Mouse (Mus musculus) ovary, postnatal 14 days (tissue): Measurements from ENCODE around the gene Plk5.
A peak's percentile ranks its signal among the peaks of the same experiment; 100 is the strongest.

Experiments used
- DNase-seq: peaks from one replicate; pipeline ENCODE4 v3.0.0; 2022; ENCODE audit warnings: low spot score

Plk5 gene

GRCm38 (mm10) chr10:80356001-80356682 is at the start of gene Plk5:
Gene Plk5, plus strand, starts transcription at chr10:80356459.
- no peak for DNase-seq

- DNase-seq = no peak
Measured at GRCm38 (mm10) chr10:80311560-80311959, 44.7 kb upstream of the Plk5 start.

DNA sequence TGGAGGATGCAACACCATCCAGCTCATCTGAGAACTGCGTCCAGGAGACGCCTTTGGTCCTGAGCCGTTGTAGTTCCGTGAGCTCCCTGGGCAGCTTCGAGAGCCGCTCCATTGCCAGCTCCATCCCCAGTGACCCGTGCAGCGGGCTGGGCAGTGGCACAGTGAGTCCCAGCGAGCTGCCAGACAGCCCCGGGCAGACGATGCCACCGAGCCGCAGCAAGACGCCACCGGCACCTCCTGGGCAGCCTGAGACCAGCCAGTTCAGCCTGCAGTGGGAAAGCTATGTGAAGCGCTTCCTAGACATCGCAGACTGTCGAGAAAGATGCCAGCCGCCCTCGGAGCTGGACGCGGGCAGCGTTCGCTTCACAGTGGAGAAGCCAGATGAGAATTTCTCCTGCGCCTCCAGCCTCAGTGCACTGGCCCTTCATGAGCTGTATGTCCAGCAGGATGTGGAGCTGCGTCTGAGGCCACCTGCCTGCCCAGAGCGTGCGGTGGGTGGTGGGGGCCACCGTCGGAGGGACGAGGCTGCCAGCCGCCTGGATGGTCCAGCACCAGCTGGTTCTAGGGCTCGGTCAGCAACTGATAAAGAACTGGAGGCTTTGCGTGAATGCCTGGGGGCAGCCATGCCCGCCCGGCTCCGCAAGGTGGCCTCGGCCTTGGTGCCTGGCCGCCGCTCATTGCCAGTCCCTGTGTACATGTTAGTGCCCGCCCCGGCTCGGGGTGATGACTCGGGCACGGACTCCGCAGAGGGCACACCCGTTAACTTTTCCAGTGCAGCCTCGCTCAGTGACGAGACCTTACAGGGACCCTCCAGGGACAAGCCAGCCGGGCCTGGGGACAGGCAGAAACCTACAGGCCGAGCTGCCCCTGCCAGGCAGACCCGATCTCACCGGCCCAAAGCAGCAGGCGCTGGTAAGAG is 43.4 kb upstream of the Plk5 start:
- no peak for DNase-seq

GRCm38 (mm10) chr10:80313627-80314201 is 42.5 kb upstream of the Plk5 start:
- no peak for DNase-seq

- no peak for DNase-seq
Measured at GRCm38 (mm10) chr10:80314494-80315001, 41.7 kb upstream of the Plk5 start.

DNA sequence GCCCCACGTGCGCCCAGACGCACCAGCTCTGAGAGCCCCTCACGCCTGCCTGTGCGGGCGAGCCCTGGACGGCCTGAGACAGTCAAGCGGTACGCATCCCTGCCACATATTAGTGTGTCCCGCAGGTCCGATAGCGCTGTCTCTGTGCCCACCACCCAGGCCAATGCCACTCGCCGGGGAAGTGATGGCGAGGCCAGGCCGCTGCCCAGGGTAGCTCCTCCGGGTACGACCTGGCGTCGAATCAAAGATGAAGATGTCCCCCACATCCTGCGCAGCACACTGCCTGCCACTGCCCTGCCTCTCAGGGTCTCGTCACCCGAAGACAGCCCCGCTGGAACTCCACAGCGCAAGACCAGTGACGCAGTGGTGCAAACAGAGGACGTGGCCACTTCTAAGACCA is 40.9 kb upstream of the Plk5 start:
- DNase-seq = no peak

DNA sequence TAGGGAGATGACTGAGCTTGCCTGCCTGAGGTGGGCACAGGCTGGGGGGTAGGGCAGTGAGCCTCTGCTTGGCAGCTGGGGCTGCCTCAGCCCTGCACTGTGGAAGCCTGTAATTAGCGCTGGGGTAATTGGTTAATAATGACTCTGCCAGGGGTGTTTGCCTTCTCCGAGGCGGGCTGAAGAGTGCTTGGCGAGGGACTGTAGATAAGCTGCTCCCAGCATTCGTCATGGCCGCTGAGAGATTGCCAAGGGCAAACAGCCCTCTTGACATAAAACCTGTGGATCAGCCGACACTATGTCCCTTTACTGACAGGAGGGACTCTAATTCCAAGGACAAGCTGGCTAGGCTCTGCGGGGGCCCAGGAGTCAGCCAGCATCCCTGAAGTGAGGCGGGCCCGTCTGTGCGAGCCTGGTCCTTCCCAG is 39.9 kb upstream of the Plk5 start:
- DNase-seq = no peak

GRCm38 (mm10) chr10:80317011-80317410 is 39.2 kb upstream of the Plk5 start:
- no peak for DNase-seq

DNA sequence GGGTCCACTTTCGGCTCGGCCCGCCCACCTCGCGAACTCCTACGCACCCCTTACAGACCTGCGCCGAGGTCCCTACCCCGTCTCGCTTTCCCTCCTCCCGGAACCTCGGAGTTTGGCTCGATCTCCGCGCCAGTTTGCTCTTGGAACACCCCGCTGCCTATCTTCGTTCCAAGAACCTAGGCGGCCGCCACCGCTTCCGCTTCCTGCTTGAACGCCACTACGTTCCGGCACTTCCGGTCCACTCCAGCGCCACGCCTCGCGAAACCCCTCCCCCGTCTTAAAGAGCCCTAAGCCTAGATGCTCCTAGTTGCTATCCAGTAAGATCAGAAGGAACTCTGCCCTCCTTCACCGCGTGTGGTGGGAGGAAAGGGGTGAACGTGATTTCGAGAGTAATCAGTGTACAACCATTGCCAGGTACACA is 35.9 kb upstream of the Plk5 start, which contains the start of gene 2310011J03Rik:
Gene 2310011J03Rik, minus strand, starts transcription at position 198 of the 421 bp plus-strand sequence.
- DNase-seq = peak; percentile 79

DNA sequence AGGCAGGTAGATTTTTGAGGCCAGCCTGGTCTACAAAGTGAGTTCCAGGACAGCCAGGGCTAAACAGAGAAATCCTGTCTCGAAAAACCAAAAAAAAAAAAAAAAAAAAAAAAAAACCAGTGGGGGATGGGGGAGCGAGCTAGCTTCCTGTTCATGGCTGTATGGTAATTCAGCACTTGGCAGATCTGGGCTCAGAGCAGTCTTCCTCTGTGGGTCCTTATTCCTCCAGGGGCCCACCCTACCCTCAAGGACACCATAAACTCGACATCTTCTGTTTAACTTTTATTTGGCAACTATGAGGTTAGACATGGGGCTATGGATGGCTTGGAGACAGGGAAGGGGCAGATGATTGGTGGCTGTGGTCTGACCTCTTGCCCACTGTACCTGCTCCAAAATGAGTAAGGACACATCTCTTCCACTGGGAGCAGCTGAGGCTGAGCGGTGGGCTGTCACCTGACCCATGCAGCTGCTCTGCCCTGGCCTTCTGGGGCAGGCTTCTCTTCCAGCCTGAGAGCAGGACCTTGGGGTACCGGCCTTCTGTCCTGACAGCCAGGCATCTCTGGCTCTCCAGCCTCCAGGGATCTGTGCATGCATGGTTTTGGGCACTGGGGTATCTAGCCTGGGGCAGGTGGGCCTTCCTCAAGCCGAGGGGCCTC is 35.1 kb upstream of the Plk5 start:
- DNase-seq = no peak

DNA sequence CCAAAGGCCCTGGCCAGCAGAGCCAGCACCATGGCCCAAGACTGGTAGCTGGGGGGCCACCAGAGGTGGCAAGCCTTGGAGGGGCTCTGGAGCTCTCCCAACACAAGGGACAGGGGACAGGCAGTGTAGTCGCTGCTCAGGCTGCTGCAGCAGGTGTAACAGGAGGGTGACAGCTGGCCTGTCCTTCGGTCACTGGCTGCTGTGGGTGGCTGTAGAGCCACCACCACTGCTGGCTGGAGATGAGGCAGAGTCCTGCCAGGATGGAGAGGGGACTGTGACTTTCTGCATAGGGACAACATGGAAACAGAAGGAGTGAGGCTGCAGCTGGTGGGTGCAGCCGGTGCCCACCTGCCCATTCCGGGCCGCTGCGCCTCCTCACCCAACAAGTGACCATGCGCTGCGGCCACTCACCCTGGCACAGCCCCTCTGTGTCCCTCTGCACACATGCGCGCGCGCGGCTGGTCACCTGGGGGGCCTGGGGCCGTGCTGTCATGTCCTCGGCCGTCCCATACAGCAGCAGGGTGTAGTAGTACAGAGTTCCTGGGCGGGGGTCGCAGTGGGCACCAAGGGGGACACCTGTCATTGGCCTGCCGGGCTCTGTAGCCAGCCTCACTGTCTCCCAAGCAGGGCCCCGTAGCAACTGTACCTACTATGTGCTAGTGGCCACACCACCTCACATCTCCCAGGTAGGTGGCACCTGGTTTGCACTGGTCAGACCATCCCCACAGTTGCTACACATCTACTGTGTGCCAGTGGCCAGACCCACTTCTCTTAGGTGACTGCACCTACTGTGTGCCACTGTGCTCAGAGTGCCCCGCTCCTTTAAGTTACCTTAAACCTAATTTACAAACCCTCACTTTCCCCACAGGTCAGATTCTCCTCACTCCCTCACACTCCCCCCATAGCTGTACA is 34.3 kb upstream of the Plk5 start:
- no peak for DNase-seq

DNA sequence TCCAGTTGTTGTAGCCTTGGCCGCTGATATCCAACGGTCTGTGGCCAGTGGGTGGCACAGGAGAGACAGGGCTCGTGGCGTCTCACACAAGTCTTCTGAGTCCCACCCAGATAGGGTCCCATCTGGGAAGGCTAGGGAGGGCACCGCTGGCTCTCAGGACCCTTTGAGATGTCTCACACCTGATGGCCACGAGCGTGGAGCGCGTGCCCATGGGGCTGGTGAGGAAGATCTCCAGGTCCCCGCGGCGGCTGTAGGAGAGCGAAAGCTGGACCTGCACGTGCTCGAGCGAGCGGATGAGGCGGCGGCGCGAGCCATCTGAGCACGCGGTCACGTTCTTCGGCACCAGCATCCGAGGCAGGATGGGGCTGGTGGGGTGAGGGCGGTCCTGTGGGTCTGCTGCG is 33.4 kb upstream of the Plk5 start:
- DNase-seq = no peak

DNA sequence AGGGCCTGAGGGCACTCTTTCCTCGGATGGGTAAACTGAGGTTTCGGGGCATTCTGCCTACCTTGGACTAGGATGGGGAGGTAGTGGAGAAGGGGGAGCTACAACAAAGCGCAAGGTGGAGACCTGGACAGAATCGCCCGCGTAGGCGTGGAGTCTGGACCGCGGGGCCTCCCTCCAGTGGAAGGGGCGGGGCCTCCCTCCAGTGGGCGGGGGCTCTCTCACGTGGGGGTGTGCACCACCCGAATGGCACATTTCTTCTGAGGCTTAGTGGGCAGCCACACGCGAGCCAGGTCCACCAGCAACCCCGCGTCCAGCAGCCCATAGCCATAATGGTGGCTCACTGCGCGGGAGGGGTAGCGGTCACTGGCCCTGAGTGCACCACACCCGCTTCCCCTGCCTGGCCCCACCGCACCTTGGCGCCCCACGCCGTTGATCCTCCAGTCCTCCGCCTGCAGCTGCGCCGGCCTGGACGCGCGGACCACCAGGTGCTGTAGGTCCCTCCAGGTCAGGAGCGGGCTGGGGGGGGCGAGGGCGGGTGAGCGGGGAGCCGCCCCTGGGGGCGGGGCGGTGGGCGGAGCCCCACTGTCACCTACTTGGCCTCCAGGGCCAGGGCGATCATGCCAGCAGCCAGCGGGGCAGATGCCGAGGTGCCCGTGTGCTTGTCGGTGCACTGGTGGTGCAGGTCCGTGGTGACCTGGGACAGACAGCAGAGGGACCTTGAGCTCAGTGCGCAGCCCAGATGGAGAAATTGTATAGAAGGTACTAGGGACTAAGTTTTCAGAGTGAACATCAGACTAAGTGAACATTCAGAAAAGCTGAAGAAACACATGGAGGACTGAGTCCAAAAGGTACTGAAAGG is 32.8 kb upstream of the Plk5 start:
- peak; percentile 62 for DNase-seq

DNA sequence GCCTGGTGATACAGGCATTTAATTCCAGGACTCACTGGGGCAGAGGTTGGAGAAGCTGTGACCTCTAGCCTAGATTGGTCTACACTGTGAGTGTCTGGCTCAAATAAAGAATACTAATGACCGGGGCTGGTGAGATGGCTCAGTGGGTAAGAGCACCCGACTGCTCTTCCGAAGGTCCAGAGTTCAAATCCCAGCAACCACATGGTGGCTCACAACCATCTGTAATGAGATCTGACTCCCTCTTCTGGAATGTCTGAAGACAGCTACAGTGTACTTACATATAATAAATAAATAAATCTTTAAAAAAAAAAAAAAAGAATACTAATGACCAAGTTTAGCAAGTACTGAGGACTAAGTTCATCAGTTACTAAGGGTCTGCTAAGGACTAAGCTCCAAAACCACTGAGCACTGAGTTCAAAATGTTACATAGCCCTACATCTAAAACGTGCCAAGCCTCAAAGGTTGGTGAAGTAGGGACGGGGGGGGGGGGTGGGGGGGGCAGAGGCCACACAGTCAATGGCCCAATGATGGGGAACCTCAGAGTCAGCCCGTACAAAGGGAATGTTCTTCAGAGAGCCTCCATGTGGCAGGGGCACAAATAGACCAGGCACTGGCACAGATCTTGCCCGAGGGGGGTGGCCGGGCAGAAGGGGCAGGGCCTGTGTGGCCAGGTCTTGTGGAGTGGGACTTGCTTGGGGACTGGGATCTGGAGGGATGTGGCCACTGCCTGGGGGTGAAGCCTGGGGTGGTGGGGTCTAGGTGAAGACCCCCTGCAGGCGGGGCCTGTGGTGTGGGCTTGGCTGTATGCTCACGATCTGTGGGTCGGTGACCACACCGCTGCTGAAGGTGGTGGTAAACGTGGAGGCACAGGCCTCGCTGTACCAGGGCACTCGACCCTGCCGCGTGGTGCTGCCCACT is 31.9 kb upstream of the Plk5 start:
- DNase-seq = no peak

DNA sequence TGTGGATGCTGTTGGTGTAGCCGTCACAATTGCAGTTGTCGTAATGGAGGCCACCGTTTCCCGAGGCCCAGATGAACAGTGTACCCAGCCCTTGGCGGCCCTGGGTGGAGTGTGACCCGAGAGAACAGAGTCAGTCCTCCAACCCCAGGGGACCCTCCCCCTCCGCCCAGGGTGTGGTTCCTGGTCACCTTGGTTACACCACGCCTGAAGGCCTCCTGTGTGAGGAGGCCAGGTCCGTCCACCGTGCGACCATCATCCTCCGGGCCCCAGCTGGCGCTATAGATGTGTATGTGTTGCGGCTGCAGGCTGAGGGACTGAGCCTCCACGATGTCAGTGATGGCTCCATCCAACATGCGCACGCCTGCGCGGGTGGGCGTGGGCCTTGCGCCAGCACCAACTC is 31.2 kb upstream of the Plk5 start:
- DNase-seq = no peak

DNA sequence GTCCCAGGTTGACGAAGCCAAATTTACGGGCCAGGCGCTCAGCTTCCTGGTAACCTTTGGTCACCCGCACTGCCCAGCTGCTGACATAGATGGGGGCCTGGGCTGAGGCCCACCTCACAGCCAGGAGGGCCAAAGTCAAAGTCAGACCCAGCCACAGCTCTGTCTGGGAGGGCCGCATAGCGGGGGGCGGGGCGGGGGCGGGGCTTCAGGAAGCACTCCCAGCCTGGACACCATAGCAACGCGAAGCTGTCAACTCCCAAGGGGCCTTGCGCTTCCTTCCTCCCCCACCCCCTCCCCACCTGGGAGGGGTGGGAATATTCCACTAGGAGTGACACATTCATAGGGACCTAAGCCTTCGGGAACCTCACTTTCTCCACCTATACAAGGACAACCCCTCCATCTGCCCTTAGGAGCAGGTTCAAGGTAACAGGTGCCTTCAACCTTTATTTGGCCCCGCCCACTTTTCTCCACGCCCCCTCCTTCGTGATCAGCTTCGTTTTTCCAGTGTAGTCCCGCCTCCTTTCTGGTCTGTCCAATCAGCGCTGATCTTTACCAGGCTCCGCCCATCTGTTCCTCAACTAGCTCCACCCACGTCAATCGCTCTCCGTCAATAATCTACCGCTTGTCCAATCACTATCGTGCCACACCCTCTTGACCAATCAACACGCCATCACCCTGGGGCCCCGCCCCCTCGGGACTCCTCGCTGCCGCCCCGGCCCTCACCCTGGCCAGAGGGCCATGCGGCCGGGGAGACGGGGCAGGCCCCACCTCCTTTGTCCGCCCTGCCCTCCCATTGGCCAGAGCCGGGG is 26.8 kb upstream of the Plk5 start, which contains the start of the genes Pcsk4 and Reep6:
Gene Pcsk4, minus strand, starts transcription at position 226 of the 809 bp plus-strand sequence.
Gene Reep6, plus strand, starts transcription at position 681 of the 809 bp plus-strand sequence.
- DNase-seq = peak; percentile 95

GRCm38 (mm10) chr10:80330084-80330483 is 26.2 kb upstream of the Plk5 start:
- DNase-seq = no peak

GRCm38 (mm10) chr10:80330888-80331287 is 25.4 kb upstream of the Plk5 start:
- DNase-seq = no peak
